Mouse (Mus musculus): ENCODE results near the gene Ilkap.
A peak's percentile ranks its signal among the peaks of the same experiment; 100 is the strongest.

The Ilkap gene

GRCm38 (mm10) chr1:91414903-91415302 lies 16.3 kb upstream of the Ilkap start:
- no peak for DNase-seq (ENCODE audit: low read depth, low spot score)

DNA sequence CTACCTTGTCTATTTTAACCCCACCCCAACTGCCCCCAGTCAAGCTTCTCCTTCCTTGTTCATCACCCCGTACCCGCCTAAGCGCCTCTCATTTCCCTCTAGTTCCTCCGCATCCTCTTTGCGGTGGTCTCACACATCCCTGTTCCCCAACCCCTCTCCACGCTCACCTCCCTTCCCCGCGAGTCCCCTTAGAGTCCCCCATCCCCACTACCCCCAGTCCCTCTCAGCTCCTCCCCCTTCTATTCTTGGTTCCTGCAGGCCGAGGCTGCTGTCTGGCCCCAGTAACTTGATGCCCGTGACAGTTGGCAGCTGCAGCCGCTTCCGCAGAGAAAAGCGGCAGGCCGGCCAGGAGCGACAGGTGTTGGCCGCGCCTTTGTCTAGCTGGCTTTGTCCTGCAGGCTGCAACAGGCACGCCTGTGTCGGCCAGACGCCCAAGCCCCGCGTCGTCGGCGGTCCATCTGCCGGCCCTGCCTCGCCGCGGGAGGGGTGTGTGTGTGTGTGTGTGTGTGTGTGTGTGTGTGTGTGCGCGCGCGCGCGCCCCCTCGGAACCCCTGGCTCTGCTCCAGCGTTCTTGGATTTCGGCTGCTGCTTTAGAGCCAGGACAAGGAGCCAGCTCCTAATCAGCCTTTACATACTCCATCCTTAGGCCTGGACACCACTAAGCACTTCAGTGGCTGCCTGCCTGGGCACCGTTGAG lies 15.4 kb upstream of the Ilkap start, which contains the start of gene Hes6:
Gene Hes6, minus strand, starts transcription at position 141 of the 697 bp plus-strand sequence.
- DNase-seq (ENCODE audit: low read depth, low spot score), result peak; percentile 77

GRCm38 (mm10) chr1:91413536-91413897 lies 14.9 kb upstream of the Ilkap start:
- no peak for DNase-seq (ENCODE audit: low read depth, low spot score)

DNA sequence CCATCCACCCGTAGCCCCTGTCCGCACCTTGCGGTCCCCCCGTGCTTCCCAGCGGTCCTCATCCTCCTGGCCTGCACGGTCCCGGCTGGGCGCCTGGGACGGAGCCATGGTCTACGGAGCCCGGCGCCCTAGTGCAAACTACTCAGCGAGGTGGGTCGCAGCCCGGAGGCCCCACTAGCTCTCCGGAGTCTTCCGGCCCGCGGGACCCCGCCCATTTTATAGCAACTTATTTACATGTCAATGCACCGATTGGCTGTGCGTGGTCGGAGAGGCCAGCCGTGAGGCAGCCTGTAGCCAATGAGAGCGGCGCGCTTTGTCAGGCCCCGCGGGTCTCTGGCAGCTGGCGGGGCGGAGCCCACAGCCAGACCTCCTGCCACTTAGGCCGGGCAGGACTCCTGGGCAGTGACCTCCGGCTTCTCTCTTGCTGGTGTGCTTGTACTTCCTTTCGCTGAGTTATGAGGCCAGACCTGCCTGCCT lies 14.5 kb upstream of the Ilkap start:
- peak; percentile 92 for DNase-seq (ENCODE audit: low read depth, low spot score)

- no peak for DNase-seq (ENCODE audit: low read depth, low spot score)
Observed at GRCm38 (mm10) chr1:91412286-91413029, 13.8 kb upstream of the Ilkap start.

DNA sequence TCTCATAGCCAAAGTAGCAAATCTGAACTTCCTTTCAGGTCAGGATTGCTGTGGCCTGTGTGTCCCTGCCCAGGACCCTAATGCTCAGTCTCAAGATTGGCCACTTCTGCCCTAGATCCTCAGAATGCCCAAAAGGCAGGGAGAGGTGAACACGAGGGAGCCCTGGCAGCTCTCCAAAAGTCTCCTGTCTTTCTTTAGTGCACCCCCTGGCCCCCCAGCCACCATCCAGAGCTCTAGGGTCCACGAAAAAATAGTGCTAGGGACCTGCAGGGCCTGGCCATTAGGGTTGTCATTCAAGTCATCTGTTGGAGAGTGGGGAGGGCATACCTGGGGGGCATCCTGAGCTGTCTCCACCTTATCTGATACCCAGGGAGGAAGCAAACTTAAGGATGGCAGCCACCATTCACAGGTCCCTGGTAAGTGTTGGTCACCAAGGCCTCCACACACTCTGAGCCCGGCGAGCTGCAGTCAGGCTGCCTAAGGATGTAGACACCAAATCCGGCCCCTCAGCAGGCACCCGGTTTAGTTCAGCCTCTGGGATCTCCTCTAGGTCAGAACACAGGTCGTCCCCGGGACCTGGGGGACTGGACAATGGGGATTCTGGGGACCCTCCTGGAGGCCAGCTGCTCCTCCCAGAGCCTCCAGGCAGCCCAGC lies 13.1 kb upstream of the Ilkap start:
- no peak for DNase-seq (ENCODE audit: low read depth, low spot score)

DNA sequence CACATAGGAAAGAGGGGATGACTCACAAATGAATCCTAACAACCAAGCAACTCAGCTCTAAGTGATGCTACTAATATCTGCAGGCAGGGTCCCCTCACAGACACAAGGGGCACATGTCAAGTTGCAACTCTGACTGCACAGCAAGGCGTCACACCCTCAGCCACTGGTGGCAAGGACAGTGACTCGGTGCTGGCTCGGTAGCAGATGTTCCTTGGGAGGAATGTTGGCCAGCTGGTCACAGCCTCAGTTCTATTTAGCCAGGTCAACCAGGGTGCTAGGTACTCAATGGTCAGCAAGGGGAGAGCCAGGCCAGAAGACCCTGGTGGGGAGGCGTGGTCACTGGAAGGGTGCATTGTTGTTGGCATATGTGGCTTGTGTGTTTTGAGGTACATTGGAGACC lies 9.2 kb upstream of the Ilkap start:
- DNase-seq (ENCODE audit: low read depth, low spot score), result no peak

- DNase-seq (ENCODE audit: low read depth, low spot score), result no peak
Observed at GRCm38 (mm10) chr1:91405406-91406169, 7.0 kb upstream of the Ilkap start.

GRCm38 (mm10) chr1:91404976-91405375 lies 6.4 kb upstream of the Ilkap start:
- no peak for DNase-seq (ENCODE audit: low read depth, low spot score)

DNA sequence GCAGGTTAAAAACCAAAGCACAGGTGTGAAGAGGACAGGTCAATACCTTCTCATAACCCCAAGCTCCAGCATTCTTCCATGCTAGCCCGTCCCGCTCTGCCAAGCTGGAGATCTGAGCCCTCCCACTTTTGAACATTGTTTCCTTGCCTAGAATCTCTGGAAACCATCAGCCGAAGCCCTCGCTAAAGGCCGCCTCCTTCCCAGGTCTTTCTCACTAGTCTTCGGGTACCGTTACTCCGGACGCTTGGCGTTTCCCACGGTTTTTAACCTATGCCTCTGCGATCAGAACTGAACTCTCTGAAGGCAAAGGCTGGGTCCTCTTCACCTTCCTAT lies 722 bp downstream of the Ilkap start:
- DNase-seq (ENCODE audit: low read depth, low spot score), result no peak

DNA sequence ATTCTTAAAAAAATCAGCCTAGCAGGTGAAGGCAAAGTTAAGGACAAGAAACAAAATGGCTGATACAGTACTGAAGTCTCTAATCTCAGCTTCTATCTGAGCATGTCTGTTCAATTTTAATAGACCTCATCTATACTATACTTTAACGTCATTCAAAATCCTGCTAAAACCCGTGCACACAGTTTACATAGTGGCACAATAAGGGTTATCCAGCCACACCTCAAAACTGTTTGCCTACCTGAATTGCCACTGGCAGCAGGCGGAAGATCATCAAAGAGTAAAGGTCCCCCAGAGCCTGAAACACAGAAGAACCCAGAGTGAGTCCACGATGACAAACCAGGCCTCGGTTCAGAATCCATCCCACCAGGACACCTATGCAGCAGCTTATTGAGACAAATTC lies 8.2 kb downstream of the Ilkap start:
- DNase-seq (ENCODE audit: low read depth, low spot score), result no peak

GRCm38 (mm10) chr1:91381091-91381471 lies 17.5 kb downstream of the Ilkap start:
- no peak for DNase-seq (ENCODE audit: low read depth, low spot score)

- peak; percentile 65 for DNase-seq (ENCODE audit: low read depth, low spot score)
Observed at GRCm38 (mm10) chr1:91380453-91381090, 18.0 kb downstream of the Ilkap start.

DNA sequence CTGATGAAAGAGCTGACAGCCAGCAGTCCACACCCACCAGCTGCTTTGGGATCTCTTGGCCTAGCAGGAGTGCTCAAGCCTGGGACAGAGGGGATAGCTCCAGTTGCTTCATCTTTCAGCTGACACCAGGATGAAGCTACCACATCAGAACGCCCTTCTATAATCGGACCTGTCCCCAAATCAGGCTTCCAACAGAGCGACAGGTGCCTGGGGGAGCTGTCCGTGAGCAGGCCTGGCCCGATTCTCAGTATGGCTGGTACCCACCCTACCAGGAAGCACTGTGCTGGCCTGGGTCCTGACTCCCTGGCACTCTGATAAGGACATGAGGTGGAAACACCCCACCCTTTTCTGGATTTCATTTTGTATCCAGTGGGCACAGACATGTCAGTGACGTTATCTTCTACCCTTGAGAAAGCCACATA lies 25.2 kb downstream of the Ilkap start:
- no peak for DNase-seq (ENCODE audit: low read depth, low spot score)

DNA sequence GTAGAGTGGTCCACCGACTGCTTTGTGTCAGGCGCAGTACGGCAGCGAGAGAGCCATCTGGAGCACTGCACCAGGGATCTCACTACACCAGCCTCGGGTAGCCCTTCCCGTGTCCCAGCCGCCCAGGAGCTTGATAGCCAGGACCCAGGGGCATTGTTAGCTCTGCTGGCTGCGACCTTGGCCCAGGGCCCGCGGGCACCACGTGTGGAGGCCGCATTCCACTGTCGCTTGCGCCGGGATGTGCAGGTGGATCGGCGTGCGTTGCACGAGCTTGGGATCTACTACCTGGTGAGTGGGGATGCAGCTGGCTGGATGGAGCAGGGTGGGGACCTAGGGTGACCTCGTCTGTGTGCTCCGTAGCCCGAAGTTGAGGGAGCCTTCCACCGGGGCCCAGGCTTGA lies 28.6 kb downstream of the Ilkap start:
- no peak for DNase-seq (ENCODE audit: low read depth, low spot score)

DNA sequence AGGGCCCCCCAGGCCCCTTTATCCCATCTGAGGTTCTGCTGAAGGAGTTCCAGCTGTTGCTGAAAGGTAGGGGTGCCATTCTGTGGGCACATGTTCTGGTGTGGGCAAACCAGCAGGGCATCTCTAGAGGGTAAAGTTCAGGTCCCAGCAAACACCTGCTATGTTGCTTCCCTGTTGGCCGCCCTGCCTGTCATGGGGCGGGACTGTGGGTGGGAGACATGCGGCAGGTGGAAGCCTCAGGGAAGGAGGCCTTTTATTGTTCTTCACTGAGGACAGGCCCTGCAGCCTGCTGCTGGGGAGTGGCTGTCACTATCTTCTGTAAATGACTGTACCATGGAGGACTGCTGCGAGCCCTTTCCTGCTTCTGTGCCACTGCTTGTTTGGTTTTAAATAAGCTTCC lies 29.2 kb downstream of the Ilkap start:
- DNase-seq (ENCODE audit: low read depth, low spot score), result no peak

DNA sequence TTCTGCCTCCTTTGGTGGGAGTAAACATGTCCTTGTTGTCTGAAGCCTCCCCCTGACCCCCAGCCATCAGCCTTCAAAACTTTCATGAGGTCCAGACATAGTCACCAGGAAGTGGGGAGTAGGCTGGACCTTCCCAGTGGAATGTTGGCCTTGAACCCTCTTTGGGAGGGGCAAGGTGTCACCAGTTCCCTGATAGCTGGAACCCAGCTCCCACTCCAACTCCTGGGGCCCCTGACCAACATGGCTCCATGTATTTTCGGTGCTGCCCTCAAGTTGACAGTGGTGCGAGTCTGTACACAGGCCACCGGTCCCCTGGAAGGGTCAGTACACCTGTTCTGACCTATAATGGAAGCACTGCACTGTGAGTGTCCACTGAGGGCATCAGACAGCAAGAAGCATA lies 31.3 kb downstream of the Ilkap start:
- DNase-seq (ENCODE audit: low read depth, low spot score), result no peak

- peak; percentile 50 for DNase-seq (ENCODE audit: low read depth, low spot score)
Observed at GRCm38 (mm10) chr1:91366215-91367108, 32.2 kb downstream of the Ilkap start, which contains the start of gene Erfe. TSS of gene Erfe (plus strand) at chr1:91366430.

DNA sequence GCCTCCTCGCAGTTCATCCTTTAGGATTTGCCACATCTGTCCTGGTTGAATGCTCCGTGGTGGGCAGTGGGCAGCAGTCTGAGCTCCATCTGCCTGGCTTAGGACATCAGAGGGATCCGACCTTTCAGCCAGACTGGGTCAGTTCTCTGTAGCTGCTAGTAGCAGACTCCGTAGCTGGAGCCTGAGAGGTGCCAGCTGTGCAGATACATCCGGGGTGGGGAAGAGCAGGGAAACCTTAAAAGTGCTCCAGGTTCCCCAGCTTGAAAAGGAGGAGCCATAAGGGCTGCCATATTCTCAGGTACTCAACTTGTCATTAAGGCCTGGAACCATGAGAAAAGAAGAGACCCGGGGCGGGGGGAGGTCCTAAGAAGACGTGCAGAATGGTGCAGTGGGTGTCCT lies 32.8 kb downstream of the Ilkap start:
- DNase-seq (ENCODE audit: low read depth, low spot score), result no peak

Data from retina, postnatal 7 days (tissue).